Mouse (Mus musculus) neural tube, embryonic 13.5 days (tissue): ENCODE measurements around the gene Lama2. TPM values are rescaled to one million over a fixed set of nuclear protein-coding genes. Genes with fewer than 3 reads are reported as not detected.

Source experiments
- ATAC-seq: fragments of 200-750 bp; cut with Nextera tagmentation; 2 replicates; pipeline ENCODE4 v1.8.0; 2017; ENCODE audit warnings: low read depth, mild to moderate bottlenecking, moderate TSS enrichment, moderate library complexity
- H3K27ac ChIP-seq: fragments of 300-500 bp; sonication (generic); replicated peaks from 2 replicates; pipeline ENCODE4 v1.5.1; 2015; ENCODE audit warnings: moderate library complexity, mild to moderate bottlenecking, inconsistent platforms
- H3K27me3 ChIP-seq: fragments of 300-500 bp; sonication (generic); 2 replicates; pipeline ENCODE4 v1.6.1; 2015; ENCODE audit warnings: mild to moderate bottlenecking, inconsistent platforms
- H3K36me3 ChIP-seq: fragments of 300-500 bp; sonication (generic); 2 replicates; pipeline ENCODE4 v1.6.1; 2015; ENCODE audit warnings: mild to moderate bottlenecking, inconsistent platforms
- H3K4me1 ChIP-seq: fragments of 300-500 bp; sonication (generic); replicated peaks from 2 replicates; pipeline ENCODE4 v1.6.1; 2015; ENCODE audit warnings: inconsistent platforms
- H3K4me2 ChIP-seq: fragments of 300-500 bp; sonication (generic); 2 replicates; pipeline ENCODE4 v1.6.1; 2015; ENCODE audit warnings: inconsistent platforms, mild to moderate bottlenecking, moderate library complexity
- H3K4me3 ChIP-seq: fragments of 300-500 bp; sonication (generic); 2 replicates; pipeline ENCODE4 v1.5.1; 2015; ENCODE audit warnings: mild to moderate bottlenecking, inconsistent platforms
- H3K9ac ChIP-seq: fragments of 300-500 bp; sonication (generic); 2 replicates; pipeline ENCODE4 v1.6.1; 2015; ENCODE audit warnings: moderate library complexity, mild to moderate bottlenecking, inconsistent platforms
- H3K9me3 ChIP-seq: fragments of 300-500 bp; sonication (generic); 2 replicates; pipeline ENCODE4 v1.6.1; 2016; ENCODE audit warnings: inconsistent platforms
- WGBS: fragments of 180-500 bp; shearing (Covaris S2); methylation state at CpG from one replicate; pipeline ENCODE4 v1.1.7; 2015; 5-methylcytosine and 5-hydroxymethylcytosine counted together
- polyA plus RNA-seq: library from polyadenylated mRNA; unstranded; fragments of >200 nt; fragmentation: Nextera tagmentation; extraction: Ambion mirVana; gene quantifications from 2 replicates; pipeline ENCODE4 v1.2.1, GENCODE M21; 2015

Lama2 gene
- polyA plus RNA-seq, result 9.1 and 10.5 TPM in 2 replicates

DNA sequence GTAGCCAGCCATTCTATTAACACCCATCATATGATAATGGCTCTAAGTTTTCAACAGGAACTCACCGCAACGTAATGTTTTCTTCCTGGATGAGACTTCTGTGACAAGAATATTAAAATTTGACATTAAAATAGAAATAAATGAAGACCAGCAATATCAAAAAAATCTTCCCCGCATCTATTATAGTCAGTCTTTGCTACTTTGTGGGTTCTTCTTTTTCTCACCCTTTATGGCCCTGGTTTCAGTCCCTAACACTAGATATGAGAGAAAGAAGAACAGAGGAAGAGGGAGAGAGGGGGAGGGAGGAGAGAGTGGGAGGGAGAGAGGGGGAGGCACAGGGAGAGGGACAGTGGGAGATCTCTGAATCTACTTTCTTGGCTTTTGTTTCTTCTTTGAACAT is at the start of gene Lama2:
Lama2 (minus strand) TSS at position 101 of the 400 bp plus-strand sequence.
- no peak within 1 kb of the TSS for H3K4me3 ChIP-seq
- H3K9ac ChIP-seq, result no peak within 1 kb of the TSS
- no peak within 1 kb of the TSS for H3K27ac ChIP-seq
- peaks cover 4% of the 10 kb centered on the region for H3K4me1 ChIP-seq
- WGBS, result 95% methylated on average over 3 of the region's 3 CpGs
- H3K9me3 ChIP-seq, result no peaks in the 10 kb centered on the region
- no peak within 1 kb of the TSS for H3K4me2 ChIP-seq
- H3K27me3 ChIP-seq, result no peaks in the 10 kb centered on the region
- ATAC-seq, result no peak
- H3K36me3 ChIP-seq, result no peaks in the 10 kb centered on the region

DNA sequence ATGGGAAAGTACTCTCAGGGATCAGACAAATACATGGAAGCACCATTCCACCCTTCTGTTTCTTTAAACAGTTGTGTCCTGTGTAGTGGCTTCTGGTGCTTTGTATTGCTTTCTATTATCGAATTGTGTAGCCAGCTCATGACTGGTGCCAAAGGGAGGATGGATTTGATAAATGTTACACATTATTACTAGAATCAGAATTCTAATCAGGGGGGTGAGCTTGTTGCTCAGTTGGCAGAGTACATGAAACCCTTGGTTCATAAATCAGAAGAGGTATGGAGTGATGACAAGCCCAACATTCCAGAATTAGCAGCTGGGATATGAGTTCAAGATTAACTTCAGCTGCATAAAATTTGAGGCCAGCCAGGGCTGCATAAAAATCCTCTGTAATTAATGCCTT is 44.8 kb upstream of the Lama2 start:
- Histone ChIP-seq H3K4me1 (no peaks in the 10 kb centered on the region), H3K9me3 (no peaks in the 10 kb centered on the region), H3K27me3 (no peaks in the 10 kb centered on the region), H3K4me2 (no peak overlapping the region), H3K9ac (no peak overlapping the region), H3K27ac (no peak overlapping the region), H3K4me3 (no peak overlapping the region), H3K36me3 (no peaks in the 10 kb centered on the region)
- no peak for ATAC-seq
- 88% methylated on average over 1 of the region's 1 CpGs for WGBS

DNA sequence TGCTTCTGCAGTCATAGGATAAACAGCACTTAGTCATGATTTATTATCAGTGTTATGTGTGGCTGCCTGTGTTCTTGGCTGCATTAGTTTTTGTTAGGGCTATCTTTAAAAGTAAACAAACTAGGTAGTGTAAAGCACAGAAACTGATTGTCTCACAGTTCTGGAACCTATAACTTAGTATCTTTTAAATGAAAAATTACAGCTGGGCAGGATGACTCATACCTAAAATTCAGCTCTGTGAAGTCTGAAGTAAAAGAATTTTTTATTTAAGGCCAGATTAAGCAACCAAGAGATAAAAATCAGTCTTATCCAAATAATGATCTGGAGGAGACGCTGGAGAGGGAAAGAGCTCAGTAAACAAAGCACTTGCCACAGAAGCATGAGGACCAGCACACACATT is 43.8 kb upstream of the Lama2 start:
- Histone ChIP-seq H3K4me1 (no peaks in the 10 kb centered on the region), H3K4me2 (no peak overlapping the region), H3K36me3 (no peaks in the 10 kb centered on the region), H3K27me3 (no peaks in the 10 kb centered on the region), H3K4me3 (no peak overlapping the region), H3K27ac (no peak overlapping the region), H3K9me3 (no peaks in the 10 kb centered on the region), H3K9ac (no peak overlapping the region)
- WGBS, result 83% methylated on average over 1 of the region's 1 CpGs
- no peak for ATAC-seq

DNA sequence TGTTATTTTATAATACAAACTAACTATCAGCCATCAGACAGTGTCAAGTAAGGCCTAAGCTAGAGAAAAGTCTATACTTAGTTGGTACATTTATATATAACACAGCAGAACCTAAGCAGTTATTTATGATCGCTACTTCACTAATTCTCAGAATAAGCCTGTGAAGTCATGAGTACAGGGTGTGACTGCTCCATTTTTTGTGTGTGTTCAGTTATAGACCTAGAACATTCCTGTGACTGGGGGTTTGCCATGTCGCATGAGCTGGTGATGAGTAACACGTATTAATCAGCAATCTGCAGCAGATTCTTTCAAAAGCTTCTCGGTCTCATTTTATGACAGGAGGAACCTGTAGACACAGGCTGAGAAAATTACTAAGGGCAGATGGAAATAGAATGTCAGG is 34.6 kb upstream of the Lama2 start:
- WGBS, result 92% methylated on average over 4 of the region's 4 CpGs
- H3K36me3 ChIP-seq, result no peaks in the 10 kb centered on the region
- H3K4me2 ChIP-seq, result no peak overlapping the region
- H3K9me3 ChIP-seq, result no peaks in the 10 kb centered on the region
- H3K27ac ChIP-seq, result no peak overlapping the region
- no peak overlapping the region for H3K4me3 ChIP-seq
- no peaks in the 10 kb centered on the region for H3K27me3 ChIP-seq
- H3K4me1 ChIP-seq, result 0 out of 2 replicates have a peak, but pooled peaks cover 8% of the 10 kb centered on the region
- H3K9ac ChIP-seq, result no peak overlapping the region
- no peak for ATAC-seq

DNA sequence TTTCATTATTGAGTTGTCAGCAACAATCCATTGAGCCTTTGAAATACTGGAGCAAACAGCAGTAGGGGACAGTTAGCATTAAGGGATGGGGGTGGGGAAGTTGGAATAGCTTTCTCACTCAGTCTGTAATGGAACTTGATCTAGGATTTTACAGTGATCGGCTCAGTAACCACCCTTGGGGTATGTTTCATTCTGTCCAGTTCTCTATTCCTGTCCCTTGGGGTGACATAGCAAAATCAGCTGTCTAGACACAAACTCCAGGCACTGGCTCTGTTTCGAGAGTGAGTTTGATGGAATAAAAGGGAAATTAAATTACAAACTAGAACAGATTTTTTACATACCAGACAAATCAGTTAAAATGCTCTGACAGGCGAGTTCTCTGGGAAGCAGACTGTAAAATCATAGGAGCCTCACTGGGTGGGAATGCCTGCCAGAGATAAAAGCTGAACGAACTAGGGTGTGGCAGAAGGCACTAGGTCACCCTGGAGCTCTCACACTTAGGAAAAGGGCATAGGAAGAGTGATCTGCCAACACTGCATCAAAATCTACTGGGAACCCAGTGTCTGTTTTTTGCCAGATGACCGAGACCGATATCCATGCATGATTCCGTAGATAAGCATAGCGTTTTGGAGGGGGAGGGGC is 33.3 kb upstream of the Lama2 start:
- ATAC-seq, result 0 out of 2 replicates have a peak, but pooled peaks have one; percentile 23
- Histone ChIP-seq H3K27ac (no peak overlapping the region), H3K27me3 (no peaks in the 10 kb centered on the region), H3K9me3 (no peaks in the 10 kb centered on the region), H3K4me3 (no peak overlapping the region), H3K9ac (no peak overlapping the region), H3K4me2 (no peak overlapping the region), H3K4me1 (0 out of 2 replicates have a peak, but pooled peaks cover 8% of the 10 kb centered on the region), H3K36me3 (no peaks in the 10 kb centered on the region)
- WGBS, result 54% methylated on average over 8 of the region's 8 CpGs

DNA sequence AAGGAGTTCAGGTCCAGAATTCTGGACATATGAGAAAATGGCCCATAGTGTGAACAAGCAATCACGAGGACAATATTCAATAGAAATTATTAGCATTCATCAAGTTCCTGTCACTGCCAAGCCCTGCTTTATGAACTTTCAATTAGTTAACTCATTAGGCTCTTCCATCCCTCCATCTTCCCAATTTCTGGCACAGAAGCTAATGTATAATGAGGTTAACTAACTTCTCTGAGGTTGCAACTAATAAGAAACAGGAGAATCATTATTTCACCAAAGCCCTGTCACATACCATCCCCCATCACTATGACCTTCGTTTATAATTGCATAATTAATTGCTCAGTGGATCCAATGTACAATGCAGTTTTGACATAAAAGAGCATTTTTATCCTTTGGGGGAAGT is 16.2 kb upstream of the Lama2 start:
- WGBS, result 75% methylated on average over 2 of the region's 2 CpGs
- H3K9me3 ChIP-seq, result no peaks in the 10 kb centered on the region
- ATAC-seq, result no peak
- H3K36me3 ChIP-seq, result no peaks in the 10 kb centered on the region
- H3K4me3 ChIP-seq, result no peak overlapping the region
- no peaks in the 10 kb centered on the region for H3K4me1 ChIP-seq
- no peak overlapping the region for H3K9ac ChIP-seq
- H3K27me3 ChIP-seq, result no peaks in the 10 kb centered on the region
- H3K4me2 ChIP-seq, result no peak overlapping the region
- H3K27ac ChIP-seq, result no peak overlapping the region

DNA sequence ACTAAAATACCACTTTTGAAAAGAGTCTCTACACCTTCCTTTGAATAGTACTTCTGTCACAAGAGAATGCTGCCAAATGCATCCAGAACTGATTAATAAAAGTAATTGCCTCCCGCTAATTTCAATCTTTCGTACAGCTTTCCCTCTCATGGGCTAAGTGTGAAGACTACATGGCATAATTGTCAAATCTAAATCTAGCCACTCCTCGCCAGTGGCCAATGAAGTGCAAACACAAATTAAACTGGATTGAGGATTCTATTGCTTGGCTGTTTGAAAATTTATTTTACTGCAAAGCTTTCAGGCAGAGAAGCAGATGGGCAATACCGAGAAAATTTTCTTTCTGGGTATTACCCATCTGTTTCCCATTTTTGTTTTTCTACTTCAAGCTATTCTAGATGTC is 11.4 kb upstream of the Lama2 start:
- Histone ChIP-seq H3K9ac (no peak overlapping the region), H3K27ac (no peak overlapping the region), H3K27me3 (no peaks in the 10 kb centered on the region), H3K9me3 (no peaks in the 10 kb centered on the region), H3K4me3 (no peak overlapping the region), H3K36me3 (no peaks in the 10 kb centered on the region), H3K4me1 (no peaks in the 10 kb centered on the region), H3K4me2 (no peak overlapping the region)
- 72% methylated on average over 4 of the region's 4 CpGs for WGBS
- ATAC-seq, result no peak

DNA sequence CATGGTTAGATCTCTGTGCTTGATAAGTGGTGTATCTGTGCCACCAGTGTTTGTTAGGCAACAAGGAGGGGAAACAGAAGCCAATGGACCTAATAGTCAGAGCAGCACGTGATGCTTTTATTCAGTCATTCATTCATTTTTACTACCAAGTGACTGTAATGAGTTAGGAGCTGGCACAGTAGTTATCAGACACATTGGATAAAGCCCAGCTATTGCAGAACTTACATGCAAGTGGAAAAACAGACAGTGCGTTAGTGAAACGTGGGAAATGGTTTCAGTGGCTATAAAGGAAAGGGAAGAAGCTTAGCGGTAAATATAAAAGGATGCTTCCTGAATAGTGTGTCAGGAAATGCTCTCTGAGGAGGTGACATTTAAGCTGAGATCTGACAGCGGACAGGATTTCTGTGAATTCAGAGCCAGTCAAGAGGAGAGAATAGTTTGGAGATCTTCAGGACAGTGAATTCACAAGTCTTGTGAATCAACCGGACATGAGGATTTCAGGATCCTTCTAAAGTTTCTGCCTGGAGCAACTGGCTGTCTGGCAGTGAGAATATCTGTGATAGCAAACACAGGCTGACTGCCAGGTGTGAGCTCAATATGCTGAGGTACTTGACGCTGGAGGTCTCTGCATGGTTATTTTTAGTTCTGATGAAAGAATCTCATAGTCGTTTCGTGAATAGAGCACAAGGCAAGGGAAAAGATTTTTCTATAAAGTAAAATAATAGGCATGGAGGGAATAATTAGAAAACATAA is 2.3 kb upstream of the Lama2 start:
- Histone ChIP-seq H3K27ac (no peak overlapping the region), H3K4me3 (no peak overlapping the region), H3K9me3 (no peaks in the 10 kb centered on the region), H3K4me2 (no peak overlapping the region), H3K27me3 (no peaks in the 10 kb centered on the region), H3K9ac (no peak overlapping the region), H3K36me3 (no peaks in the 10 kb centered on the region), H3K4me1 (no peaks in the 10 kb centered on the region)
- no peak for ATAC-seq
- WGBS, result 82% methylated on average over 9 of the region's 9 CpGs

DNA sequence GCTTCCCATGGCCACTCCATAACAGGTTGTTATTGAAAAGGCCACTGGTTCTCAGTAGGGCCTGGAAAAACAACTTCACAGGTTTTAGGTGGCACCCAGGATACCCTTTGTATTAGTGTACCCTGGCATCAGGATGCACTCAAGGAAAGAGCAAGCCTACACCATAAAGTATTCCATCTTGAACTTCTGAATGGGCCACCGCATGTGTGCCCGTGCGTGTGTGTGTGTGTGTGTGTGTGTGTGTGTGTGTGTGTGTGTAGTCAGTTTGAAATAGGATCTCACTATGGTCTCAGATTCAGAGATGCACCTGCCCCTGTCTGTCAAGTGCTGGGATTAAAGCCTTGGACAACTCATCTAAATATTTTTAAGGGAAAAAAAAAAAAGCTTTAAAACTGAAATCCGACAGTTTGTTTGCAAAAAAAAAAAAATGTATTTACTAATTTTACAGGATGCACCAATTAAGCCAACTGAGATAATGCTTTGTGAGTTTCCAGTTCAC is 2.0 kb downstream of the Lama2 start:
- no peaks in the 10 kb centered on the region for H3K9me3 ChIP-seq
- peaks cover 4% of the 10 kb centered on the region for H3K4me1 ChIP-seq
- H3K27ac ChIP-seq, result no peak overlapping the region
- no peaks in the 10 kb centered on the region for H3K27me3 ChIP-seq
- no peaks in the 10 kb centered on the region for H3K36me3 ChIP-seq
- 94% methylated on average over 4 of the region's 4 CpGs for WGBS
- H3K9ac ChIP-seq, result no peak overlapping the region
- H3K4me2 ChIP-seq, result no peak overlapping the region
- no peak for ATAC-seq
- H3K4me3 ChIP-seq, result no peak overlapping the region

DNA sequence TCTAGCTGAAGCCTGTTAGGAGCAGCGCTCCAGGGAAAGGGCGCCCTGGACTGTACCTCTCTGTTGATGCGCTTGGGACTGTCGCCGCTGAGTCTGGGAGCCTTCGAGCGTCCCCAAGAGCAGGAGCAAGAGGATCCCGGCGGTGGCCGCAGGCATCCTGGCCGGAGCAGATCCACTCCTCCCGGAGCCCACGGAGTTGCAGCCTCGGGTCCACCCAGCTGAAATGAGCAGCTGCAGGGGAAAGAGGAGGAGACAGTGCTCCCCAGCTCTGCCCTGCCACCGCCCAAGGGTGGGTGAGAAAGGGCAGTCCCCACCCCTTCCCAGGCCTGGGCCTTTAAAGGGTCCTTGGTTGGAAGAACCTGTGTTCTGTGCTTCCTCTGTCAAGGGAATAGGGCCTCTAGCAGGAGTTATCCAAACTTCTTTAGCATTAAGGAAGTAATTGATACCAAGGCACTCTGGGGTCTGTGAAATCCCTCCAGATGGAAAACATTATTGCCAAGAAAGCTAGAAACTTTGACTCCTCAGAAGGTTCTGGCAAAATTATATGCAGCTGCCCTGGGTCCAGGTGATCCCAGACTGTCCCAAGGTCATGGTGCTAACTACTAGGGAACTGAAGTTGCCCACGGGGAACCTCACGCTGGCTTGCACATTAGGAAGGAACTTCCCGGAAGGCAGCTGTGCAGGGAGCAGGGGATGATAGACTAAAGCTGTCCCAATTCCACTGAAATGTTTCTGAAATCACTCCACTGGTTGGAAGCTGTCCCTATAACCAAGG is 2.7 kb downstream of the Lama2 start:
- Histone ChIP-seq H3K36me3 (no peaks in the 10 kb centered on the region), H3K9me3 (no peaks in the 10 kb centered on the region), H3K4me1 (peaks cover 4% of the 10 kb centered on the region), H3K4me3 (peak overlapping the region; percentile 33), H3K4me2 (peak overlapping the region; percentile 50), H3K27me3 (no peaks in the 10 kb centered on the region), H3K27ac (no peak overlapping the region), H3K9ac (peak overlapping the region; percentile 53)
- ATAC-seq, result peak; percentile 47; the same call in 1 of the 2 replicates
- WGBS, result 15% methylated on average over 17 of the region's 18 CpGs

DNA sequence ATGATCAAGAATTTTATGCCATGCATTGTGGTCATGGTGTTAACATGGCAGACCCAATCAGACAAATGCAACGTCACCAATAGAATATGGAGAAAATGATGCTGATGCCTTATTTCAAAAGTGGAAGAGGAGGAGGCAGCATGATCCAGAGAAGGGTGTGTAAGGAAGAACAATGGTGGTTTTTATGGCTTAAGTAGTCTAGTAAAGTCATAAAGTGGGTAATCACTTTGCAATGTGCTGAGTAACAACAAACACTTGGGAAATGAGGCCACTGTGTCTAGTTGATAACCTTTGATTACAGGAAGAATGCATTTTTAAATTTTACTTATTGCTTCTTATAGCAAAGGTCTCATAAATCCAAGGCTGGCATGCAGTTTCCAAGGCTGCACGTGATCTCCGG is 23.9 kb downstream of the Lama2 start:
- Histone ChIP-seq H3K4me1 (no peaks in the 10 kb centered on the region), H3K36me3 (no peaks in the 10 kb centered on the region), H3K9me3 (no peaks in the 10 kb centered on the region), H3K4me3 (no peak overlapping the region), H3K27ac (no peak overlapping the region), H3K9ac (no peak overlapping the region), H3K27me3 (no peaks in the 10 kb centered on the region), H3K4me2 (no peak overlapping the region)
- WGBS, result 52% methylated on average over 3 of the region's 3 CpGs
- no peak for ATAC-seq

DNA sequence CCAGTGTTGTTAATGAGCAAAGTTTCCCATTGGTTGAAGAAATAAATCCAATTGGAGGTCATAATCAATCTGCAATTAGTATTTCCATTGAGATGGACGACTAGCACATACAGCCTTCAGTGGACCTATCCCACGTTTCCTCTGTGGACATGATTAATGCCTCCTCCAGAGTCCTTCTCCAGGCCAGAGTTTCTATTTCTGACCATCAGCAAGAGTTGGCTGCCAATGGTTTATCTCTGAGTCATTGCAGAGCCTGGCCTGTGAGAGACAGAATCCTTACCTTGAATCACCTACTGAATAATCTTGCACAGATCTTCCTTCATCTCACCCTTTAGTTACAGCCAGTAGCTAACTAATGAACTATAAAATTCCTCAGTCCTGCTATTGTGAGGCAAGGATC is 86.3 kb downstream of the Lama2 start:
- 79% methylated on average over 2 of the region's 2 CpGs for WGBS
- H3K27ac ChIP-seq, result no peak overlapping the region
- ATAC-seq, result no peak
- H3K9me3 ChIP-seq, result no peaks in the 10 kb centered on the region
- H3K4me2 ChIP-seq, result no peak overlapping the region
- no peak overlapping the region for H3K4me3 ChIP-seq
- no peaks in the 10 kb centered on the region for H3K36me3 ChIP-seq
- no peaks in the 10 kb centered on the region for H3K27me3 ChIP-seq
- no peaks in the 10 kb centered on the region for H3K4me1 ChIP-seq
- H3K9ac ChIP-seq, result no peak overlapping the region
